Mouse (Mus musculus) adipocyte (in vitro differentiated cells): ENCODE data around the gene Gm20605.

Experiments
- DNase-seq: peaks from one replicate; pipeline ENCODE4 v3.0.0-alpha.2; 2016; ENCODE audit warnings: low spot score

Gm20605 gene

DNA sequence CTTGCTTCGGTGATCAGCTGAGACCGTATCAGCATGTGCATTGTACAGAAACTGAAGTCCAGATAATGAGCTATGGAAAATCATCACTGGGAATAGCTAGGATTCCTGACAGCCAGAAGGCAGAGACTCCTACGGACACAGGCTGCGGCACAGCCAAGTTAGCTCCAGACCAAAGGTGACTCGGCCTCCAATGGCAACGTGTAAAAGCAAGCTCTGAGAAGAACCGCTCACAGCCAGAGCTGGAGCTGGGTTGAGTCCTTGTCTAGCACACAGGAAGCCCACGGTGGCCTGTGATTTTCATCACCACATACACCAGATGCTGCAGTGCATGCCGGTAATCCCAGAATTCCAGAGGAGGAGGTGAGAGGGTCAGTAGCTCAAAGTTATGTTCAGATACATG is 61.6 kb downstream of the Gm20605 start:
- peak; percentile 74 for DNase-seq

- DNase-seq, result no peak
Observed at GRCm38 (mm10) chr5:137691881-137692280, 62.9 kb downstream of the Gm20605 start.
